Mouse (Mus musculus) G1E (cell line): Measurements from ENCODE around the gene Ganab.
"Not testable (repeated sequence)": the region's sequence is repeated elsewhere in the genome, so short reads cannot be mapped to it uniquely, and the experiment has no call there.

ENCODE experiments used
- CTCF ChIP-seq: IDR thresholded peaks from 2 replicates; pipeline ENCODE4 v1.5.1; 2012; ENCODE audit warnings: low read depth, low read length, inconsistent platforms, mixed read lengths
- GATA1 ChIP-seq: IDR thresholded peaks from 2 replicates; pipeline ENCODE4 v1.6.1; 2012; ENCODE audit warnings: borderline replicate concordance, low read length, inconsistent platforms, mixed read lengths
- TAL1 ChIP-seq: conservative IDR thresholded peaks from 2 replicates; pipeline ENCODE4 v1.6.1; 2012; ENCODE audit warnings: low read depth, low read length, inconsistent platforms, mixed read lengths

DNA sequence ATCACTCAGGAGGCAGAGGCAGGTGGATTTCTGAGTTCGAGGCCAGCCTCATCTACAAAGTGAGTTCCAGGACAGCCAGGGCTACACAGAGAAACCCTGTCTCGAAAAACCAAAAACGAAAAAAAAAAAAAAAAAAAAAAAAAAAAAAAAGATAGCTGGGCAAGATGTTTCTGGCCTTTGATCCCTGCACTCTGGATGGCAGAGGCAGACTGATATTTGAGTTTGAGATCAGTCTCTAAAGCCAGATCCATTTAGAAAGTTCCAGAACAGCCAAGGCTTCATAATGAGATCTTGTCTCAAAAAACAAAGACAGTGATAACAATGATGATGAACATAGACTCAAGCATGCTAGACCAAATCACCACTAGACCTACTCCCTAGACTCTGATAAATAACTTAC lies 27.5 kb upstream of the Ganab start:
- TF ChIP-seq TAL1, GATA1, CTCF: not testable (repeated sequence)
